Mouse (Mus musculus): ENCODE data around the gene Aldh16a1. TPM values are rescaled to one million over a fixed set of nuclear protein-coding genes. Genes with fewer than 3 reads are reported as not detected.
"Not testable (repeated sequence)": the region's sequence is repeated elsewhere in the genome, so short reads cannot be mapped to it uniquely, and the experiment has no call there.

Gene Aldh16a1
- total RNA-seq, 4 experiments from 2014 or later = 24.9 to 36.9 (median 29.2) TPM

DNA sequence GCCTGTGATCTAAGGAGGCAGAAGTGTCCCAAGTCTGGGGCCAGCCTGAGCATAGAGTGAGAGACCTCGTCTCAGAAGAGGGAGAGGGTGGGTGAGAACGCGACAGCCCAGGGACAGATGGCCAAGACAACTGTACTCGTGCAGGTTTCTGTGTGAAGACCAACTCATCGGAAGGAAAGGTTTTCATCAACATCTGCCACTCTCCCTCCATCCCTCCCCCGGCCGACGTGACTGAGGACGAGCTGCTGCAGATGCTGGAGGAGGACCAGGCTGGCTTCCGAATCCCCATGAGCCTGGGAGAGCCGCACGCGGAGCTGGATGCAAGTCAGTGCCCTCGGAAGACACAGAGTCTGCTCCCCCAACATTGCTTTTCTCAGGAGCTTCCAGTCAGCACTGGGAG lies 3.1 kb upstream of the Aldh16a1 start:
- no peak for DNase-seq (ENCODE audit: low spot score)

- DNase-seq (ENCODE audit: low spot score) = no peak
Measured at GRCm38 (mm10) chr7:45156206-45156605, 1.8 kb upstream of the Aldh16a1 start.

DNA sequence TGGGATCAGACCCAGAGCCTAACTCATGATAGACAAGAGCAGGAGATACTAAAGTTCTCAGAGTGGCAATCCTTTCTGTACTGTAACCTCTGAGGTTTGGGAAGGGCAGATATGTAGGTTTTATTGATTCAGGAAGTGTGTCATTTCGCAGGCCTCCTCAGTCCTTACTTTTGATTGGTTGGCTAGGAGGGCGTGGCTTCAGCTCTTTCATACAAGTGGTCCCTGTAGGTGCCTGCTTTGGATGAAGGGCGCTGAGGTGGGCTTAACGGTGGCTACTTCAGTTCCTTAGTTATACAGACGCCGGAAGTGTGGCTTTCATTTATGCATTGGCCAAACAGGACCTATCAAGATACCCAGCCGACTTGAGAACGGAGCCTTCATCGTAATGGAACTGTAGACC lies 1.2 kb upstream of the Aldh16a1 start:
- DNase-seq (ENCODE audit: low spot score) = no peak

- no peak for DNase-seq (ENCODE audit: low spot score)
Measured at GRCm38 (mm10) chr7:45154993-45155514, 670 bp upstream of the Aldh16a1 start.

GRCm38 (mm10) chr7:45153586-45153985 lies 798 bp downstream of the Aldh16a1 start:
- no peak for DNase-seq (ENCODE audit: low spot score)

DNA sequence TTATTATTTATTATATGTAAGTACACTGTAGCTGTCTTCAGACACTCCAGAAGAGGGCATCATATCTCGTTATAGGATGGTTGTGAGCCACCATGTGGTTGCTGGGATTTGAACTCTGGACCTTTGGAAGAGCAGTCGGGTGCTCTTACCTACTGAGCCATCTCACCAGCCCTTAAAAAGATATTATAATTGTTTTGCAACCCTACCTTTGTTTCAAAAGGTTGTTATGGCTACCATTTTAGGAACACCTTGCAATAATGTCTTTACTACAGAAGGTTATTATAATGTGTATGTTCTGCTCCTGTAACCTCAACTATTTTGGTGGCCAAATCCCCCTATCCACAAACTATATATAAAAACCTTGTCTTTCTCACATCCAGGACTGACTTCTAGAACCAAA lies 1.3 kb downstream of the Aldh16a1 start:
- DNase-seq (ENCODE audit: low spot score) = not testable (repeated sequence)

DNA sequence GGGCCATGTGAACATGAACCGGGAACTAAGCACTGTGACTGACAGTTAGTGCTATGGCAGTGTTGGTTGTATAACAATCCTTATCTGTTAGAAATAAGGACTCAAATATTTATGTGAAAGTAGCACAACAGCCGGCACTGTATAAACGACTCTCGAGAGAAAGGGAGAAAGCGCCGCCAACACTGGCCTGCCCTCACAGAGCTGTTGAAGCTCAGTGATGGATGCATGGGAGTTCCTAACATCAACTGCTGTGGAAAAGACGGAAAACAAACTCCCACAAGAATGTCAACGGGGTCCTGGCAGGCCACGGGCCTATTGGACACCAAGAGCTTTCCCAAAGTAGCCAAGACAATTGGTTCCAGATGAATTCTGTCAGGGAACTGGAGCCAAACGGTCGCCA lies 3.1 kb downstream of the Aldh16a1 start:
- no peak for DNase-seq (ENCODE audit: low spot score)

GRCm38 (mm10) chr7:45150321-45150720 lies 4.1 kb downstream of the Aldh16a1 start:
- no peak for DNase-seq (ENCODE audit: low spot score)

DNA sequence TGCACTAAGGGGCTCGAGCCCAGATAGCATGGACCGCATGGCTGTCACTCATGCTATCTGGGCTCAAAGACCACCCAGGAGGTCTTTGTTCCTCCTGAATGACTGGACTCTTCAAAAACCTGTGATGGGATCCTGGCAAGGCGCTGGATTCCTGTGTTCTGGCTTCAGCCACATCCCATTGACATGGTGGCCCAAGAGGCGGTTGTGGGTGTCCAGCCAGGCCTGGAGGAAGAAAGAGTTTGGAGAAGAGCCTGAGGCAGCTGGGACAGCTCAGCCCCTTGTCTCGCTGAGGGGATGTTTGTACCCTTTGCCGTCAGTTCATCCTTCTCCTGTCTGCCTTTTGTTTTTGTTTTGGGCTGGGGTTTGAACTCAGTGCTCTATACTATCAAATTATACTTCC lies 4.8 kb downstream of the Aldh16a1 start:
- no peak for DNase-seq (ENCODE audit: low spot score)

GRCm38 (mm10) chr7:45148534-45149098 lies 5.8 kb downstream of the Aldh16a1 start:
- DNase-seq (ENCODE audit: low spot score) = no peak

GRCm38 (mm10) chr7:45147899-45148298 lies 6.5 kb downstream of the Aldh16a1 start:
- DNase-seq (ENCODE audit: low spot score) = no peak

DNA sequence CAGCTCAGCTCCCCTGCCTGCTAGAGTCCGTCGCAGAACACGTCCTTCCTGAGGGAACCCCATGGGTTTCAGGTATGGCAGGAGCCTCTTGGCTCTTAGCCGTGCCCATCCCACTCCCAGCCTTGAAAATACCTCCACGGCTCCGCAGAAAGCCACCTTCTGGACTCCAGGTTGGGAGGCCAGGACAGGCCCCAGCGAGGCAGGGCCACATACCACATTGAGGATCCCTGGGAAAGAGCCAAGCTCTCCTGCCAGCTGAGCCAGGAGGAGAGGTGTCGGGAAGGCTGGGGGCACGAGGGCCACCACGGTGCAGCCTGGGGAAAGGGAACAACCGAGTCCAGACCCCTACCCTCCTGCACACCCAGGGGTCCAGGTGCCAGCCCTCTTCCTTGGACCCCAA lies 7.1 kb downstream of the Aldh16a1 start:
- DNase-seq (ENCODE audit: low spot score) = no peak

DNA sequence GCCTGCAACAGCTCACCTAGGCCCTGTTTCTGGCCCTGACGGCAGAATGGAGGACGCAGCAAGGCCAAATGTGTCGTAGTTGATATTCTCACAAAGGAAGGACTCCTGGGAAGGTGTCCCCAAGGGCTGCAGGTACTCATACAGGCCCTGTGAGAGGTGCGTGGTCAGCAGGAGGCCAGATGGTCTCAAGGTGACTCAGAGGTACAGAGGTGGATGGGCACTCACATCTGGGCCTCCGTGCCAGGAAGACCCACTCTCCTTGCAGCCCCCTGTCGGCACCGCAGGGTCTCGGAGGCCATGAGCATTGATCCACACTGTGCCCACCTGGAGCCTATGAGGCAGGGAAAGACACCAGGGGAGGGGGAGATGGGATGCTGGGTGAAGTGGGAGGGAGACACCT lies 8.9 kb downstream of the Aldh16a1 start:
- no peak for DNase-seq (ENCODE audit: low spot score)

GRCm38 (mm10) chr7:45144368-45145174 lies 9.8 kb downstream of the Aldh16a1 start:
- no peak for DNase-seq (ENCODE audit: low spot score)

DNA sequence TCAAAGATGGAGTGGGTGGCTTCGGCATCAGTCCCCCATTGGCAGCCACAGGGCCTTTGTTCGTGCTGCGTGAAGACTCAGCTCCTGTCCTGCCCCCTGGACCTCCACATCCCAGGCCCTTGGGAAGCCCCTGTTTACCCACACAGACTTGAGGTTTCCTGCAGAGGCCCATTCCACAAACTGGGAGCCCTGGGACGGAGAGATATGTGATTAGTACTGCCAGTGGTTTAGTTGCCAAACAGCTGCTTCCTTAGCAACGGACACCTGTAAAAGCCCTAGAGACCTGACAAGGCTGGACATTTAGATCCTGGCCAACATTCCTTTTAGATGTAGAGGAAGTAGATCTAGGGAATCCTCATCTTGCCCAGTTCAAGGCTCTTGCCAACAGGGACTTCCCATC lies 12.5 kb downstream of the Aldh16a1 start:
- no peak for DNase-seq (ENCODE audit: low spot score)

- no peak for DNase-seq (ENCODE audit: low spot score)
Measured at GRCm38 (mm10) chr7:45141319-45141718, 13.1 kb downstream of the Aldh16a1 start.

DNA sequence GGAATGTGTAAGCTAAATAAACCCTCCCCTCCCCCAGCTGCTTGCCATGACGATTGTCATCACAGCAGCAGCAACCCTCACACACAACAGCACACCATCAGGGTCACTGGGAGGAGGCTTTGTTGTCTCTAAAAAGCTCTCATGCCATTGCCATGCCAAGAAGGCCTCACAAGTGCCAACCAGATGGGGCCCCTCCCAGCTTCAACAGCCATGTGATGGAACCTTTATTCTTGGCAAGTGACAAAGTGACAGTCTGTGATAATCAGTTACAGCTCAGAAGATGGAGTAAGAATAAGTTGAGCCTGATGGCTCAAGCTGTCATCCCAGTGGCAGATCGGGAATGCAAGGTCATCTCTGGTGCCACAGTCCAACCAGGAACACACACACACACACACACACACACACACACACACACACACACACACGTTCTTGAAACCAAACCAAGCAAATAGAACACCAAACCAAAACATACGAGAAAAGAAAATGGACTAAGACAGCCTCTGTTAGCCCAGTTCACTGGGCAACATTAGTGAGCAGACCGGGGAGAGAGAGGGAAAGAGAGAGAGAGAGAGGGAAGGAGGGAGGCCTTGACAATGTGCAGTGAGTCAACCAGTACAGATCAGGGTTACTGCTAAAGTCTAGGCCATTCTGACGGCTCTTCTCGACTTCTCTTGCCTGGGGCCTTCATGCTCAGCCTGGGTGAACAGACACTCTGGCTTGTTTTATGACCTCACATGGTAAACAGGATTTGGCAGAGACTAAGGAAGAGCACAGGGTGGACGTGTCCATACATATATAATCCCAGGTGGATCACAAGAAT lies 14.3 kb downstream of the Aldh16a1 start:
- DNase-seq (ENCODE audit: low spot score) = no peak

- DNase-seq (ENCODE audit: low spot score) = no peak
Measured at GRCm38 (mm10) chr7:45138403-45138802, 16.0 kb downstream of the Aldh16a1 start.

GRCm38 (mm10) chr7:45137171-45138006 lies 17.0 kb downstream of the Aldh16a1 start:
- DNase-seq (ENCODE audit: low spot score) = no peak

GRCm38 (mm10) chr7:45135993-45136567 lies 18.3 kb downstream of the Aldh16a1 start, which contains the start of the genes Gm45713 and Flt3l:
TSS of gene Gm45713 (minus strand) at chr7:45136231.
TSS of gene Flt3l (minus strand) at chr7:45136432.
- peak; percentile 97 for DNase-seq (ENCODE audit: low spot score)

DNA sequence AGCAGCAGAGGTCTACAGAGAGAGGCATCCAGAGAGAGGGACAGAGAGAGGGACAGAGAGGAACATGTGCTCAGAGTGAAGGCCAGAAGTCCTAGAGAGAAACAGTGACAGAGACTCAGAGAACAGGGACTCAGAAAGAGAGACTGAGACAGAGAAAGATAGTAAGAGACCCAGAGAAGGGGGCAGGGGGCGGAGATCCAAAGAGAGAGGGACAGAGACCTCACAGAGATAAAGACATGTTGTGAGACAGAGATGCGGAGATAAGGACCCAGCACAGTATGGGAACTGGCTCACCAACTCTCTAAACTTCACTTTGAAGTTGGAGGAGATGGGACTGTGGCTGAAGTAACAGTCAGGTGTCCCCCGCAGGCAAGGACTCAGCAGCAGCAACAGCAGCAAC lies 19.0 kb downstream of the Aldh16a1 start:
- no peak for DNase-seq (ENCODE audit: low spot score)

Measured in heart, adult 8-10 months (tissue).